Mouse (Mus musculus) cortical plate, adult 2 months (tissue): ENCODE results near the gene Gsg1l. TPM values are rescaled to one million over a fixed set of nuclear protein-coding genes. Genes with fewer than 3 reads are reported as not detected.

Source experiments
- H3K27ac ChIP-seq: fragments of 200-500 bp; 2 replicates; pipeline ENCODE4 v1.5.1; 2012; ENCODE audit warnings: low read length, control low read depth, inconsistent platforms; ENCODE audit not compliant: insufficient read depth
- H3K4me1 ChIP-seq: fragments of 200-500 bp; 2 replicates; pipeline ENCODE4 v1.6.1; 2011; ENCODE audit warnings: low read length; ENCODE audit not compliant: control insufficient read depth, insufficient read depth
- H3K4me3 ChIP-seq: fragments of 200-500 bp; 2 replicates; pipeline ENCODE4 v1.5.1; 2011; ENCODE audit warnings: mild to moderate bottlenecking, low read length, control low read depth; ENCODE audit not compliant: insufficient read depth
- CTCF ChIP-seq: fragments of 200-500 bp; IDR thresholded peaks from 2 replicates; pipeline ENCODE4 v1.5.1; 2011; ENCODE audit warnings: mild to moderate bottlenecking, control low read depth, low read length; ENCODE audit not compliant: insufficient read depth; ENCODE audit errors: extremely low read depth
- POLR2A ChIP-seq: fragments of 200-500 bp; IDR thresholded peaks from 2 replicates; pipeline ENCODE4 v1.6.1; 2011; ENCODE audit warnings: mild to moderate bottlenecking, low read length, control low read depth; ENCODE audit not compliant: insufficient read depth; ENCODE audit errors: extremely low read depth
- polyA plus RNA-seq: library from polyadenylated mRNA; depleted of rRNA; stranded (reverse); fragments of >200 nt; gene quantifications from 2 replicates; pipeline ENCODE4 v1.2.3, GENCODE M21; 2012; rRNA removed

The Gsg1l gene
- polyA plus RNA-seq, 1 experiment: 69.5 TPM

- Histone ChIP-seq H3K4me3 (no peak overlapping the region), H3K4me1 (no peaks in the 10 kb centered on the region), H3K27ac (no peak overlapping the region)
- TF ChIP-seq POLR2A (no peak), CTCF (no peak)
Measured at GRCm38 (mm10) chr7:125829121-125829666, 253.0 kb downstream of the Gsg1l start.

- TF ChIP-seq CTCF (no peak), POLR2A (no peak)
- Histone ChIP-seq H3K4me1 (no peaks in the 10 kb centered on the region), H3K27ac (no peak overlapping the region), H3K4me3 (no peak overlapping the region)
Measured at GRCm38 (mm10) chr7:125828561-125828960, 253.7 kb downstream of the Gsg1l start.

Other genes with a start within 250 kb of the Gsg1l start
- gene Xpo6, start 118.1 kb upstream of the Gsg1l start, polyA plus RNA-seq: 140 and 149 TPM in 2 replicates
- 46.1 and 49.2 TPM in 2 replicates for gene Sbk1, start 190.2 kb upstream of the Gsg1l start, polyA plus RNA-seq